Mouse (Mus musculus): ENCODE measurements around the gene Ccdc113. TPM values are rescaled to one million over a fixed set of nuclear protein-coding genes. Genes with fewer than 3 reads are reported as not detected.
"Not testable (repeated sequence)": the region's sequence is repeated elsewhere in the genome, so short reads cannot be mapped to it uniquely, and the experiment has no call there.

Ccdc113 gene
- polyA plus RNA-seq, 1 experiment: 4.7 TPM

- 91% methylated on average over 7 of the region's 7 CpGs for WGBS
- Histone ChIP-seq H3K4me3 (replicated peaks; ENCODE audit: extremely low read depth, low read depth, low read length) (no peak overlapping the region), H3K4me1 (ENCODE audit: control insufficient read depth, insufficient read depth, low read length) (no peaks in the 10 kb centered on the region)
- no peak for DNase-seq
- TF ChIP-seq POLR2A (IDR thresholded peaks at IDR 0.05; ENCODE audit: borderline replicate concordance, extremely low read depth, low read depth, low read length) (no peak), CTCF (IDR thresholded peaks at IDR 0.05; ENCODE audit: insufficient read depth, low read length) (no peak)
These were observed 59.8 kb downstream of the Ccdc113 start for GRCm38 (mm10) chr8:95593439-95594393.

- WGBS: 85% methylated on average over 14 of the region's 14 CpGs
- H3K4me1 ChIP-seq (ENCODE audit: control insufficient read depth, insufficient read depth, low read length): no peaks in the 10 kb centered on the region
- TF ChIP-seq CTCF (IDR thresholded peaks at IDR 0.05; ENCODE audit: insufficient read depth, low read length) (no peak), POLR2A (IDR thresholded peaks at IDR 0.05; ENCODE audit: borderline replicate concordance, extremely low read depth, low read depth, low read length) (no peak)
- no peak overlapping the region for H3K4me3 ChIP-seq (replicated peaks; ENCODE audit: extremely low read depth, low read depth, low read length)
- DNase-seq: no peak
These were observed 61.2 kb downstream of the Ccdc113 start for GRCm38 (mm10) chr8:95595131-95595530.

DNA sequence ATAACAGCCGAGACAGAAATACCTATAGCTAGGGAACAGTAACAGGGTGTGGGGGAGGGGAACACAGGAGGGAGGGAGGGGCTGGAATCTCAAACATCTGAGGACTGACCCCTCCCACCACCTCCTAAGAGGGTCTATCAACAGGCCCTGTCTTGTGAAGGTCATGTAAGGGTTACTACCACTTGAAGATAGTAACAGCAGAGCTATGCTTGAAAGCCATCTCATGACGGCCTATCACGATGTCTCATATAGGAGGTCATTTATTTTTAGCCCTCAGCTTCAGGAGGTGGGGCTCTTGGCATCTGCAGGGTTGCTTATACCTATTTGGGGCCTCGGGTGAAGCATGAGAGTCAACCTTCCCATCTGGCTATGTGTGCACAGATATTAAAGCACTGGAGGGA, 63.0 kb downstream of the Ccdc113 start:
- no peak for DNase-seq
- WGBS: 40% methylated on average over 4 of the region's 4 CpGs
- Histone ChIP-seq H3K4me1 (ENCODE audit: control insufficient read depth, insufficient read depth, low read length) (no peaks in the 10 kb centered on the region), H3K4me3 (replicated peaks; ENCODE audit: extremely low read depth, low read depth, low read length) (no peak overlapping the region)
- no peak for TF ChIP-seq CTCF (IDR thresholded peaks at IDR 0.05; ENCODE audit: insufficient read depth, low read length)
- no peak for TF ChIP-seq POLR2A (IDR thresholded peaks at IDR 0.05; ENCODE audit: borderline replicate concordance, extremely low read depth, low read depth, low read length)

GRCm38 (mm10) chr8:95599861-95600260, 66.0 kb downstream of the Ccdc113 start:
- Histone ChIP-seq H3K4me3 (replicated peaks; ENCODE audit: extremely low read depth, low read depth, low read length) (no peak overlapping the region), H3K4me1 (ENCODE audit: control insufficient read depth, insufficient read depth, low read length) (no peaks in the 10 kb centered on the region)
- DNase-seq: peak; percentile 33
- TF ChIP-seq POLR2A (IDR thresholded peaks at IDR 0.05; ENCODE audit: borderline replicate concordance, extremely low read depth, low read depth, low read length) (no peak), CTCF (IDR thresholded peaks at IDR 0.05; ENCODE audit: insufficient read depth, low read length) (peak; percentile 70)
- WGBS: 12% methylated on average over 11 of the region's 11 CpGs

GRCm38 (mm10) chr8:95601306-95601705, 67.4 kb downstream of the Ccdc113 start:
- no peak for TF ChIP-seq CTCF (IDR thresholded peaks at IDR 0.05; ENCODE audit: insufficient read depth, low read length)
- no peak for TF ChIP-seq POLR2A (IDR thresholded peaks at IDR 0.05; ENCODE audit: borderline replicate concordance, extremely low read depth, low read depth, low read length)
- Histone ChIP-seq H3K4me1 (ENCODE audit: control insufficient read depth, insufficient read depth, low read length) (no peaks in the 10 kb centered on the region), H3K4me3 (replicated peaks; ENCODE audit: extremely low read depth, low read depth, low read length) (no peak overlapping the region)
- no peak for DNase-seq
- 70% methylated on average over 15 of the region's 15 CpGs for WGBS

GRCm38 (mm10) chr8:95602168-95602567, 68.3 kb downstream of the Ccdc113 start:
- TF ChIP-seq CTCF (IDR thresholded peaks at IDR 0.05; ENCODE audit: insufficient read depth, low read length) (no peak), POLR2A (IDR thresholded peaks at IDR 0.05; ENCODE audit: borderline replicate concordance, extremely low read depth, low read depth, low read length) (no peak)
- DNase-seq: no peak
- 74% methylated on average over 2 of the region's 2 CpGs for WGBS
- H3K4me1 ChIP-seq (ENCODE audit: control insufficient read depth, insufficient read depth, low read length): no peaks in the 10 kb centered on the region
- H3K4me3 ChIP-seq (replicated peaks; ENCODE audit: extremely low read depth, low read depth, low read length): no peak overlapping the region

DNA sequence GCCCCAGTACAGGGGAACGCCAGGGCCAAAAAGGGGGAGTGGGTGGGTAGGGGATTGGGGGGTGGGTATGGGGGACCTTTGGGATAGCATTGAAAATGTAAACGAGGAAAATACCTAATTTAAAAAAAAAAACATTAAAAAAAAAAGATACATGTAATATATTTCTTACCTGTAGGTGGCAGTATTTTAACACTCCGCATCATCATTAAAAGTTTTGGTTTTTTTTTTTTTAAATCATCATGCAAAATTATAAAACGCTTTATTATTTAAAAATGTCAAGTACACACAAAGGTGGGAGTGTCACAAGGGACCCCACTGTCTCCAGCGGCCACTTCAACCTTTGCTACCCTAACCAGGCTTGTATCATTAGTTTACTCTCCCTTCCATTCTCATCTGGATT, 72.6 kb downstream of the Ccdc113 start:
- WGBS: 17% methylated on average over 4 of the region's 5 CpGs

DNA sequence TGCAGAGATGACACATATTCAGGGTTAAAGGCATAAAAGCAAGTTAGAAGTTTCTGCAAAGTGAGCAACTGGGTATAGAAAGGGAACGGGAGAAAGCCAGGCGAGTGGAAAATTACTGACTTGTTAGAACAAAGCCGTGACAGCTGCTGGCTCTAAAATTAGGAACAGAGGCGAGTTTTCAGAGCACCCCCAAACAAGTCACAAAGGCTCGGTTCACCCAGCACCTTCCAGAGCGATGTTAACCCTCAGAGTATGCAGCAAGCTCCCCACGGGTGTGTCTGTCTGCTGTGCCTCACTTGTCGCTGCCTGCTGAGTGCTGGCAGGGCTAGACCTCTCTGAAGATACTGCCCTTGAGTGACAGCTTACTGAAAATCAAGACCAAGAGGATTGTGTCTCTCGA, 73.3 kb downstream of the Ccdc113 start:
- DNase-seq: no peak
- whole genome bisulfite sequencing: 56% methylated on average over 9 of the region's 9 CpGs
- Histone ChIP-seq H3K4me1 (ENCODE audit: control insufficient read depth, insufficient read depth, low read length) (no peaks in the 10 kb centered on the region), H3K4me3 (replicated peaks; ENCODE audit: extremely low read depth, low read depth, low read length) (no peak overlapping the region)
- no peak for TF ChIP-seq CTCF (IDR thresholded peaks at IDR 0.05; ENCODE audit: insufficient read depth, low read length)
- TF ChIP-seq POLR2A (IDR thresholded peaks at IDR 0.05; ENCODE audit: borderline replicate concordance, extremely low read depth, low read depth, low read length): no peak

More for the DNA sequence above, 72.6 kb downstream of the Ccdc113 start:
- not testable (repeated sequence) for H3K4me1 ChIP-seq (ENCODE audit: control insufficient read depth, insufficient read depth, low read length); DNase-seq; H3K4me3 ChIP-seq (replicated peaks; ENCODE audit: extremely low read depth, low read depth, low read length)

Other genes with a start within 250 kb of the Ccdc113 start
- gene Cngb1, start 227.5 kb upstream of the Ccdc113 start, polyA plus RNA-seq (2012; rRNA removed): 1.9 and 2.4 TPM in 2 replicates
- gene Tepp, start 223.5 kb upstream of the Ccdc113 start, polyA plus RNA-seq (2012; rRNA removed): 2.4 and 4.2 TPM in 2 replicates
- 17.1 and 20.8 TPM in 2 replicates for gene Zfp319, start 202.1 kb upstream of the Ccdc113 start, polyA plus RNA-seq (2012; rRNA removed)
- 26.1 and 31.8 TPM in 2 replicates for gene Usb1, start 201.8 kb upstream of the Ccdc113 start, polyA plus RNA-seq (2012; rRNA removed)
- 120 and 133 TPM in 2 replicates for gene Mmp15, start 181.8 kb upstream of the Ccdc113 start, polyA plus RNA-seq (2012; rRNA removed)
- gene Cfap20, start 99.2 kb upstream of the Ccdc113 start, polyA plus RNA-seq (2012; rRNA removed): 65.0 and 66.0 TPM in 2 replicates
- gene Csnk2a2, start 44.0 kb upstream of the Ccdc113 start, polyA plus RNA-seq (2012; rRNA removed): 13.2 and 21.7 TPM in 2 replicates
- 0.10 TPM in 1 of 2 replicates, not detected in the other for gene Prss54, start 42.3 kb downstream of the Ccdc113 start, polyA plus RNA-seq (2012; rRNA removed)
- gene Gins3, start 99.4 kb downstream of the Ccdc113 start, polyA plus RNA-seq (2012; rRNA removed): 0.91 and 1.3 TPM in 2 replicates
- 17.4 and 21.5 TPM in 2 replicates for gene Ndrg4, start 142.9 kb downstream of the Ccdc113 start, polyA plus RNA-seq (2012; rRNA removed)
- gene Setd6, start 181.8 kb downstream of the Ccdc113 start, polyA plus RNA-seq (2012; rRNA removed): 8.9 and 13.8 TPM in 2 replicates

All from lung, adult 2 months (tissue).